ENCODE assay signal across 12 mouse cellular contexts in the genomic region with DNA sequence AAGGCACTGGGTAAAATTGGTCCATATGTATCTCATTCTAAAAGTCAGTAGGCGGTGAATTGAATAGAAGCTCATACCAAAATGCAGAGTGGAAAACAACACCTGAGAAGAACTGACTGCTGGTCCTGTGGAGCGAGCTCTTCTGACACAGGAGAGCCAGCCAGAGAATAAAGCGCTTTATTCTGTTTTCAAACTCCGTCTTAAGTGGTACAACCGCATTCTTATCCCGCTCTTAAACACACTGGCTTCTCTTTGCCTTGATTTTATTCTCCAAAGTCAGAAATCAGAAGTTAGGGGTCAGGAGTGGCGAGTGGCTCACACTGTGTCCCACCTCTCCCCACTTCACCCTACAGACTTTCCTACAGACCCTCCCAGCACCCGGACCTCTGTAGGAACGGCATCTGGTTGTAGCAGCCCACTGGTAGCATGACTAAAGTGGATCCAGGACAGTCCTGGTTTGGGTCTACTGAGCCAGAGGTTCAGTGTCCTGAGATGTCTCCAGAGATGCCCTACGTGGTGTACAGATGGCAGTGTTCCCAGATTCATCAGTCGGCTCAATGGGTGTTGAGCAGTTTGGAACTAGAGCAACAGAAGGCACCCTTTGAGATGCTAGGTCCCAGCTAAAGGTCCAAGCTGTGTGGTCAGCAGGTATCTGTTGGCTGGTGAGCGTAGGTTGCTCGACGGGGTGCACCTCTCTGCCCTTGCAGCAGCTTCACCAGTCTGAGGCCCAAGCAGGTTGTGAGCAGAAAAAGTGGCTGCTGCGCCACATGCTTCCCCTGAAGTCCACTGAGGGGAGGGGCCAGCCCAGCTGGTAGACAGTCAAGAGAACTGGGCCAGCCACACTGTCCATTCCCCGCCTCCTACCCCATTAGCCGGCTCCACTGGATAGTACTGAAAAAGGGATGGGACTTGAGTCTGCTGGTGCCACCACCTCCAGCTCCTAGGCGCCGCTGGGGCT. TPM values are rescaled to one million over a fixed set of nuclear protein-coding genes. Genes with fewer than 3 reads are reported as not detected.
DNase-seq lines count a peak whose midpoint lies in the region; ATAC-seq and TF ChIP-seq lines count a peak whose summit lies in the region.
"Had no signal": no experiment of that assay in that cellular context is flagged by ENCODE, and none has a peak within 500 bp of the region (broad histone marks: within the 10 kb centered on the region; RNA-seq: fewer than 3 reads in every experiment).

No protein-coding gene starts in this region.

- 62% methylated on average over 19 of the region's 19 CpGs for WGBS in heart, adult 2 months
- WGBS in heart, embryonic 11.5 days (ENCODE audit: insufficient replicate concordance) = 74% methylated on average over 19 of the region's 19 CpGs
- 49% methylated on average over 19 of the region's 19 CpGs for WGBS in lung, embryonic 16.5 days

- H3K36me3 ChIP-seq in heart, adult 2 months (ENCODE audit: control insufficient read depth, insufficient read depth, low read length) = no peaks in the 10 kb centered on the region
- H3K36me3 ChIP-seq in heart, embryonic 11.5 days (ENCODE audit: control insufficient read depth, insufficient read depth, low read length) = peaks cover 22% of the 10 kb centered on the region
- H3K36me3 ChIP-seq in lung, embryonic 16.5 days (ENCODE audit: control insufficient read depth, insufficient read depth, low read length) = peaks cover 30% of the 10 kb centered on the region
- peaks cover 27% of the 10 kb centered on the region for H3K36me3 ChIP-seq in myocyte (ENCODE audit: control insufficient read depth, insufficient read depth)

- H3K27me3 ChIP-seq in heart, adult 2 months (ENCODE audit: control insufficient read depth, insufficient read depth, low read length) = no peaks in the 10 kb centered on the region
- H3K27me3 ChIP-seq in heart, embryonic 11.5 days (ENCODE audit: control insufficient read depth, insufficient read depth, low read length) = peaks cover 4% of the 10 kb centered on the region; the same call in 1 of the 2 replicates
- H3K27me3 ChIP-seq in lung, embryonic 16.5 days (ENCODE audit: control insufficient read depth, insufficient read depth, low read depth, low read length) = peaks cover 2% of the 10 kb centered on the region
- no peaks in the 10 kb centered on the region for H3K27me3 ChIP-seq in myocyte (ENCODE audit: control insufficient read depth, insufficient read depth, insufficient read length)
- H3K27me3 ChIP-seq: Patski had no signal

- H3K4me3 ChIP-seq in heart, adult 2 months = no peak overlapping the region
- no peak overlapping the region for H3K4me3 ChIP-seq in heart, embryonic 11.5 days (ENCODE audit: low read depth, low read length)
- no peak overlapping the region for H3K4me3 ChIP-seq in lung, embryonic 16.5 days (ENCODE audit: low read length)
- H3K4me3 ChIP-seq in myocyte = no peak overlapping the region
- H3K4me3 ChIP-seq: midbrain, embryonic 10.5 days had no signal

- no peak for TF ChIP-seq POLR2A in heart, adult 2 months (IDR thresholded peaks at IDR 0.05; ENCODE audit: insufficient read depth, low read depth, low read length)
- no peak for TF ChIP-seq POLR2A in myocyte (IDR thresholded peaks at IDR 0.05; ENCODE audit: insufficient read length, low read depth)

- no peak overlapping the region for H3ac ChIP-seq in myocyte (ENCODE audit: control insufficient read depth, insufficient read length)

- intact Hi-C loops in heart, adult 2 months (cut with DNase I) = no loop called here

- H3K27ac ChIP-seq in heart, adult 2 months = no peak overlapping the region
- no peak overlapping the region for H3K27ac ChIP-seq in heart, embryonic 11.5 days (ENCODE audit: low read depth, low read length)
- H3K27ac ChIP-seq in lung, embryonic 16.5 days (ENCODE audit: low read length) = peak overlapping the region; percentile 67
- H3K27ac ChIP-seq: midbrain, embryonic 10.5 days had no signal

- no peak for ATAC-seq in heart, embryonic 11.5 days (replicated peaks; ENCODE audit: insufficient number of reproducible peaks, low FRiP score, low TSS enrichment)
- peak; percentile 67 for ATAC-seq in lung, embryonic 16.5 days (ENCODE audit: low read depth)
- ATAC-seq in erythroblast, adult 5-6 weeks (replicated peaks; ENCODE audit: low FRiP score, poor library complexity, severe bottlenecking) = no peak
- ATAC-seq: inflammation-experienced regulatory T-cells, adult 6 months; Patski had no signal

- peak; percentile 22 for DNase-seq in adrenal gland, postnatal 10 days
- no peak for DNase-seq in adrenal gland, adult 18-20 months (ENCODE audit: low spot score in 2 of 2)
- DNase-seq in heart, adult 2 months = peak in 1 of 2 experiments; percentile 39
- no peak for DNase-seq in lung, postnatal 36 days

- no peak overlapping the region for H3K4me2 ChIP-seq in heart, embryonic 11.5 days
- H3K4me2 ChIP-seq in lung, embryonic 16.5 days (ENCODE audit: low read depth, low read length) = no peak overlapping the region
- peak overlapping the region; percentile 42 for H3K4me2 ChIP-seq in myocyte (ENCODE audit: low read depth)

- no peaks in the 10 kb centered on the region for H3K9me3 ChIP-seq in heart, embryonic 11.5 days (replicated peaks; ENCODE audit: control insufficient read depth, low read length)
- no peaks in the 10 kb centered on the region for H3K9me3 ChIP-seq in lung, embryonic 16.5 days (ENCODE audit: control insufficient read depth, low read length)
- H3K9me3 ChIP-seq: midbrain, embryonic 10.5 days had no signal

- H3K9ac ChIP-seq in heart, adult 2 months (ENCODE audit: low read depth, low read length) = no peak overlapping the region
- H3K9ac ChIP-seq in heart, embryonic 11.5 days (ENCODE audit: low read depth, low read length) = no peak overlapping the region
- H3K9ac ChIP-seq in lung, embryonic 16.5 days (ENCODE audit: low read length) = no peak overlapping the region

- no peaks in the 10 kb centered on the region for H3K79me2 ChIP-seq in heart, adult 2 months (replicated peaks; ENCODE audit: control insufficient read depth, insufficient read depth, low read length)
- no peaks in the 10 kb centered on the region for H3K79me2 ChIP-seq in myocyte (ENCODE audit: control insufficient read depth, insufficient read depth)

- no peak for TF ChIP-seq CTCF in heart, adult 2 months (IDR thresholded peaks at IDR 0.05)

- TF ChIP-seq EP300 in heart, adult 2 months (IDR thresholded peaks at IDR 0.05; ENCODE audit: insufficient read depth, low read depth, low read length) = 0 out of 2 replicates have a peak, but pooled peaks have one; percentile 13

- H3K4me1 ChIP-seq in heart, adult 2 months (ENCODE audit: control insufficient read depth, insufficient read depth, low read length) = peaks cover 3% of the 10 kb centered on the region
- H3K4me1 ChIP-seq in heart, embryonic 11.5 days (ENCODE audit: control insufficient read depth, insufficient read depth, low read length) = no peaks in the 10 kb centered on the region
- peaks cover 19% of the 10 kb centered on the region for H3K4me1 ChIP-seq in lung, embryonic 16.5 days (replicated peaks; ENCODE audit: control insufficient read depth, insufficient read depth, low read length)

TF ChIP-seq in myocyte, 11 proteins besides CTCF, POLR2A, EP300 and RAD21 (continues in another document):
- TF ChIP-seq TCF3 (IDR thresholded peaks at IDR 0.05; ENCODE audit: insufficient read length, low read depth) (no peak), MYOD1 (IDR thresholded peaks at IDR 0.05; ENCODE audit: control insufficient read depth in 1 of 3, insufficient read length in 2 of 3, low read depth in 2 of 3) (no peak)

RNA-seq across cellular contexts. Expression of a gene that starts 15.3 kb away (rescaled TPM):
- 1 to 10 TPM; 1.1 to 2.3 TPM for total RNA-seq in adrenal gland, postnatal 10 days (2021)
- total RNA-seq in adrenal gland, adult 18-20 months (2021) = 1 to 10 TPM in 1 of 2 experiments, under 1 TPM in 1; 0.80 to 1.3 TPM
- total RNA-seq in heart, adult 2 months (2021) = 1 to 10 TPM; 2.3 to 2.4 TPM
- 3.4 and 5.1 TPM in 2 replicates for polyA plus RNA-seq in heart, adult 2 months (2012; rRNA removed)
- 0.94 and 1.3 TPM in 2 replicates for polyA plus RNA-seq in heart, embryonic 11.5 days (2014; fragmentation: Nextera tagmentation; extraction: Ambion mirVana)
- 0.94 and 1.6 TPM in 2 replicates for polyA plus RNA-seq in lung, embryonic 16.5 days (2015; fragmentation: Nextera tagmentation; extraction: Ambion mirVana)
- 0.53 TPM for polyA plus RNA-seq in myocyte (2012; fragmentation: generic; extraction: Trizol)
- not detected in 2 replicates for total RNA-seq in erythroblast, adult 5-6 weeks (2015; ENCODE audit: low replicate concordance)
- total RNA-seq in erythroblast, adult 5-6 weeks (2017; ENCODE audit: low replicate concordance) = not detected in 2 replicates
- total RNA-seq: neutrophil, adult 5-6 weeks had no signal

RNA-seq across cellular contexts. Expression of a gene that starts 25.2 kb away (rescaled TPM):
- 100 to 1,000 TPM; 710 to 782 TPM for total RNA-seq in adrenal gland, postnatal 10 days (2021)
- total RNA-seq in adrenal gland, adult 18-20 months (2021) = 100 to 1,000 TPM; 364 to 483 TPM
- 100 to 1,000 TPM; 668 to 715 TPM for total RNA-seq in heart, adult 2 months (2021)
- 423 and 709 TPM in 2 replicates for polyA plus RNA-seq in heart, adult 2 months (2012; rRNA removed)
- 170 and 200 TPM in 2 replicates for polyA plus RNA-seq in heart, embryonic 11.5 days (2014; fragmentation: Nextera tagmentation; extraction: Ambion mirVana)
- 110 TPM in 2 replicates for polyA plus RNA-seq in lung, embryonic 16.5 days (2015; fragmentation: Nextera tagmentation; extraction: Ambion mirVana)
- polyA plus RNA-seq in myocyte (2012; fragmentation: generic; extraction: Trizol) = 219 TPM
- total RNA-seq in erythroblast, adult 5-6 weeks (2015; ENCODE audit: low replicate concordance) = 21.1 and 53.9 TPM in 2 replicates
- total RNA-seq in erythroblast, adult 5-6 weeks (2017; ENCODE audit: low replicate concordance) = 122 and 210 TPM in 2 replicates

RNA-seq across cellular contexts. Expression of a gene that starts 25.2 kb away (rescaled TPM):
- total RNA-seq in adrenal gland, postnatal 10 days (2021) = 1 to 10 TPM; 6.2 to 7.5 TPM
- total RNA-seq in adrenal gland, adult 18-20 months (2021) = 1 to 10 TPM; 2.5 to 4.1 TPM
- total RNA-seq in heart, adult 2 months (2021) = 1 to 10 TPM; 1.2 to 1.5 TPM
- polyA plus RNA-seq in heart, adult 2 months (2012; rRNA removed) = 1.1 and 1.7 TPM in 2 replicates
- polyA plus RNA-seq in heart, embryonic 11.5 days (2014; fragmentation: Nextera tagmentation; extraction: Ambion mirVana) = 2.5 and 3.1 TPM in 2 replicates
- polyA plus RNA-seq in lung, embryonic 16.5 days (2015; fragmentation: Nextera tagmentation; extraction: Ambion mirVana) = 6.3 and 6.4 TPM in 2 replicates
- 1.9 TPM for polyA plus RNA-seq in myocyte (2012; fragmentation: generic; extraction: Trizol)
- total RNA-seq in erythroblast, adult 5-6 weeks (2015; ENCODE audit: low replicate concordance) = not detected in 2 replicates
- 1.3 and 3.1 TPM in 2 replicates for total RNA-seq in erythroblast, adult 5-6 weeks (2017; ENCODE audit: low replicate concordance)

RNA-seq across cellular contexts. Expression of a gene that starts 41.8 kb away (rescaled TPM):
- total RNA-seq in adrenal gland, postnatal 10 days (2021) = 1 to 10 TPM; 1.8 TPM
- total RNA-seq in adrenal gland, adult 18-20 months (2021) = 1 to 10 TPM in 1 of 2 experiments, under 1 TPM in 1; 0.30 to 1.4 TPM
- 1 to 10 TPM; 5.4 to 5.7 TPM for total RNA-seq in heart, adult 2 months (2021)
- 4.3 and 4.6 TPM in 2 replicates for polyA plus RNA-seq in heart, adult 2 months (2012; rRNA removed)
- polyA plus RNA-seq in heart, embryonic 11.5 days (2014; fragmentation: Nextera tagmentation; extraction: Ambion mirVana) = 9.0 and 12.7 TPM in 2 replicates
- polyA plus RNA-seq in lung, embryonic 16.5 days (2015; fragmentation: Nextera tagmentation; extraction: Ambion mirVana) = 9.7 and 9.9 TPM in 2 replicates
- polyA plus RNA-seq in myocyte (2012; fragmentation: generic; extraction: Trizol) = 41.9 TPM
- total RNA-seq in erythroblast, adult 5-6 weeks (2015; ENCODE audit: low replicate concordance) = not detected in 2 replicates
- not detected in 2 replicates for total RNA-seq in erythroblast, adult 5-6 weeks (2017; ENCODE audit: low replicate concordance)
- total RNA-seq: neutrophil, adult 5-6 weeks had no signal
- polyA plus RNA-seq: inflammation-experienced regulatory T-cells, adult 6 months had no signal
